Mouse (Mus musculus) myocyte (in vitro differentiated cells): ENCODE measurements around the gene Arhgdia.

Source experiments
- E2F4 ChIP-seq: IDR thresholded peaks from one replicate; pipeline ENCODE4 v1.6.1; 2011; ENCODE audit warnings: mild to moderate bottlenecking, control low read depth, moderate library complexity; ENCODE audit not compliant: insufficient read depth
- MYOG ChIP-seq, 3 experiments: IDR thresholded peaks; one replicate each; pipeline ENCODE4 v1.6.1; 2011; ENCODE audit warnings: control low read depth in 2 of 3, low read depth in 2 of 3, mild to moderate bottlenecking in 2 of 3; ENCODE audit not compliant: insufficient read length in 2 of 3, control insufficient read depth in 1 of 3, insufficient read depth in 1 of 3
- POLR2A ChIP-seq: IDR thresholded peaks from one replicate; pipeline ENCODE4 v1.6.1; 2011; ENCODE audit warnings: low read depth, mild to moderate bottlenecking, control low read depth, moderate library complexity; ENCODE audit not compliant: insufficient read length
- USF1 ChIP-seq: IDR thresholded peaks from one replicate; pipeline ENCODE4 v1.6.1; 2011; ENCODE audit warnings: low read depth, mild to moderate bottlenecking, control low read depth, moderate library complexity

GRCm38 (mm10) chr11:120627468-120628300 lies 46.3 kb upstream of the Arhgdia start:
- TF ChIP-seq USF1 (no peak), POLR2A (no peak), MYOG (IDR thresholded peaks at IDR 0.05; ENCODE audit: control insufficient read depth in 1 of 3, insufficient read depth in 1 of 3, insufficient read length in 2 of 3, low read depth in 2 of 3) (no peak), E2F4 (no peak)
